Mouse (Mus musculus): ENCODE data around the gene Accs. TPM values are rescaled to one million over a fixed set of nuclear protein-coding genes. Genes with fewer than 3 reads are reported as not detected.
A peak's percentile ranks its signal among the peaks of the same experiment; 100 is the strongest.

Accs gene
- polyA plus RNA-seq, 1 experiment from 2014 or later = 5.1 TPM

- ATAC-seq (ENCODE audit: low read depth) = no peak
Observed at GRCm38 (mm10) chr2:93788557-93788956, 61.2 kb downstream of the Accs start.

GRCm38 (mm10) chr2:93786175-93786574 is 63.6 kb downstream of the Accs start:
- Histone ChIP-seq H3K27me3 (no peaks in the 10 kb centered on the region; the same call in 1 of the 2 replicates), H3K4me2 (no peak overlapping the region), H3K27ac (replicated peaks) (no peak overlapping the region), H3K9me3 (no peaks in the 10 kb centered on the region), H3K4me1 (replicated peaks) (peaks cover 32% of the 10 kb centered on the region), H3K36me3 (peaks cover 25% of the 10 kb centered on the region), H3K4me3 (no peak overlapping the region), H3K9ac (0 out of 2 replicates have a peak overlapping the region, but pooled peaks have one; percentile 18)
- 37% methylated on average over 4 of the region's 4 CpGs for WGBS
- ATAC-seq (ENCODE audit: low read depth) = 0 out of 2 replicates have a peak, but pooled peaks have one; percentile 35

More at GRCm38 (mm10) chr2:93788557-93788956, 61.2 kb downstream of the Accs start:
- Histone ChIP-seq H3K9ac (no peak overlapping the region), H3K4me1 (replicated peaks) (peaks cover 38% of the 10 kb centered on the region), H3K4me2 (no peak overlapping the region), H3K9me3 (no peaks in the 10 kb centered on the region), H3K36me3 (peaks cover 30% of the 10 kb centered on the region), H3K27me3 (no peaks in the 10 kb centered on the region; the same call in 1 of the 2 replicates), H3K27ac (replicated peaks) (no peak overlapping the region), H3K4me3 (no peak overlapping the region)
- WGBS = 89% methylated on average over 5 of the region's 5 CpGs

DNA sequence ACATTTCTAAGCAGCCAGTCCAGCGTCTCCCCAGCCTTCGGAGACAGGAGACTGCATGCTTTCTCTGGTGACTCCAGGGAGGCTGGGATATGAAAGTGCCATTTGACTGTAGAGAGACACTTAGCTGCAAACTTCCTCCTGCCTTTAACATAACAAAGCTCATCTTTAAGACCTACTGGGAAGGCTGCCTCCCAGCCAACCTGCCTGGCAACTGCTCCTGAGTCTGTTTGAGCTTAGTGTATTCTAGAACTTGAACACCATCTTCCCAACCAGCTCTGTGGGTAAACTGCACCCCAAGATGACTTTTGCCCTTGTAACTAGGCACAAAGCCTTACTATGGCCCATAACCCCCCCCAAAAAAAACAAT is 64.3 kb downstream of the Accs start:
- Histone ChIP-seq H3K27ac (replicated peaks) (no peak overlapping the region), H3K4me3 (no peak overlapping the region), H3K9me3 (no peaks in the 10 kb centered on the region), H3K4me2 (no peak overlapping the region), H3K36me3 (peaks cover 24% of the 10 kb centered on the region), H3K9ac (no peak overlapping the region), H3K27me3 (no peaks in the 10 kb centered on the region; the same call in 1 of the 2 replicates), H3K4me1 (replicated peaks) (peaks cover 36% of the 10 kb centered on the region)
- no peak for ATAC-seq (ENCODE audit: low read depth)
- 2% methylated on average over 2 of the region's 2 CpGs for WGBS

DNA sequence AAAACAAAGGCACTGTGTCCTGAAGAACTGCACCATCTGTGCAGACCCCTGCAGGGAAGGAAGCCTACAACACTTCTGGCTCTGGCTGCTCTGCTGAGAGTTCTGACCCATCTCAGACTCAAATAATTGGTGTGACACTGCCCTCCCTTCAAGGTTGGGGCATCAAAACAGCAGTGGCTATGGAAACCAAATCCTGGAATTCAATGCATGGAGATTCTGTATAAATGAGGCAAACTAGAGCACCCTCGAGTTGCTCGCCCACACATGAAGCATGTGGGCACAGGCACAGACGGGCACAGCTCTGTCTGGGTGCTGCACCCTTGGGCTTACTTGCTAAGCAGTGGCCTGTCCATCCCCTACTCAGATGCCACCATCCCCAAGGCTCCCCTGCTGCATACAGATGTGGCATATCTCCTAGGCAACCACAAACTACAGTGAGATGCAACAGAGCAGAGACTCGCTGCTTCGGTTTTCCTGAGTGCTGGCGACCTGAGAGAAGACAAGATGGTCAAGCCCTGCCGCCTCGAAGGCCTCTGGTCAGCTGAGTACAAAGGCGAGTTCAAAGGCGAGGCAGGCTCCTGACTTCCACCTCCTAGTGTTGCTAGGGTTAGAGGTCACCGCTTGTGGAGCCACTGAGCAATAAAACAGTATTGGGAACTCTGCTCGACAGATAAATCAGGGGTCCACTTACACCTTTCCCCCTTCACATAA is 64.9 kb downstream of the Accs start:
- H3K9me3 ChIP-seq = no peaks in the 10 kb centered on the region
- peaks cover 19% of the 10 kb centered on the region; the same call in 1 of the 2 replicates for H3K36me3 ChIP-seq
- WGBS = 11% methylated on average over 12 of the region's 12 CpGs
- H3K27ac ChIP-seq (replicated peaks) = no peak overlapping the region
- 0 out of 2 replicates have a peak overlapping the region, but pooled peaks have one; percentile 3 for H3K9ac ChIP-seq
- H3K4me3 ChIP-seq = no peak overlapping the region
- H3K27me3 ChIP-seq = no peaks in the 10 kb centered on the region; the same call in 1 of the 2 replicates
- peaks cover 42% of the 10 kb centered on the region for H3K4me1 ChIP-seq (replicated peaks)
- H3K4me2 ChIP-seq = no peak overlapping the region
- 0 out of 2 replicates have a peak, but pooled peaks have one; percentile 17 for ATAC-seq (ENCODE audit: low read depth)

GRCm38 (mm10) chr2:93783926-93784539 is 65.7 kb downstream of the Accs start:
- H3K9ac ChIP-seq = no peak overlapping the region
- H3K36me3 ChIP-seq = peaks cover 16% of the 10 kb centered on the region; the same call in 1 of the 2 replicates
- no peak overlapping the region for H3K4me2 ChIP-seq
- H3K27ac ChIP-seq (replicated peaks) = no peak overlapping the region; the same call in 1 of the 2 replicates
- H3K4me3 ChIP-seq = no peak overlapping the region
- H3K27me3 ChIP-seq = no peaks in the 10 kb centered on the region; the same call in 1 of the 2 replicates
- H3K4me1 ChIP-seq (replicated peaks) = peaks cover 50% of the 10 kb centered on the region
- no peaks in the 10 kb centered on the region for H3K9me3 ChIP-seq
- no peak for ATAC-seq (ENCODE audit: low read depth)
- 56% methylated on average over 9 of the region's 9 CpGs for WGBS

Other genes starting within 250 kb of the Accs start
- gene Alx4, start 207.6 kb downstream of the Accs start, polyA plus RNA-seq (2015; fragmentation: Nextera tagmentation; extraction: Ambion mirVana) = 0.10 and 0.19 TPM in 2 replicates
- gene Ext2, start 27.4 kb downstream of the Accs start, polyA plus RNA-seq (2015; fragmentation: Nextera tagmentation; extraction: Ambion mirVana) = 71.4 and 78.4 TPM in 2 replicates
- gene Accsl, start 19.2 kb upstream of the Accs start, polyA plus RNA-seq (2015; fragmentation: Nextera tagmentation; extraction: Ambion mirVana) = 0.08 TPM in 1 of 2 replicates, not detected in the other
- 10.7 and 11.0 TPM in 2 replicates for gene Gm13889, start 107.3 kb upstream of the Accs start, polyA plus RNA-seq (2015; fragmentation: Nextera tagmentation; extraction: Ambion mirVana)
- gene Gm27027, start 146.4 kb upstream of the Accs start, polyA plus RNA-seq (2015; fragmentation: Nextera tagmentation; extraction: Ambion mirVana) = not detected in 2 replicates
- 43.4 and 43.8 TPM in 2 replicates for gene Alkbh3, start 160.9 kb upstream of the Accs start, polyA plus RNA-seq (2015; fragmentation: Nextera tagmentation; extraction: Ambion mirVana)